Mouse (Mus musculus): ENCODE results near the gene Irf1. TPM values are rescaled to one million over a fixed set of nuclear protein-coding genes. Genes with fewer than 3 reads are reported as not detected.

The Irf1 gene
- polyA plus RNA-seq, 1 experiment from 2014 or later = 14.6 TPM

DNA sequence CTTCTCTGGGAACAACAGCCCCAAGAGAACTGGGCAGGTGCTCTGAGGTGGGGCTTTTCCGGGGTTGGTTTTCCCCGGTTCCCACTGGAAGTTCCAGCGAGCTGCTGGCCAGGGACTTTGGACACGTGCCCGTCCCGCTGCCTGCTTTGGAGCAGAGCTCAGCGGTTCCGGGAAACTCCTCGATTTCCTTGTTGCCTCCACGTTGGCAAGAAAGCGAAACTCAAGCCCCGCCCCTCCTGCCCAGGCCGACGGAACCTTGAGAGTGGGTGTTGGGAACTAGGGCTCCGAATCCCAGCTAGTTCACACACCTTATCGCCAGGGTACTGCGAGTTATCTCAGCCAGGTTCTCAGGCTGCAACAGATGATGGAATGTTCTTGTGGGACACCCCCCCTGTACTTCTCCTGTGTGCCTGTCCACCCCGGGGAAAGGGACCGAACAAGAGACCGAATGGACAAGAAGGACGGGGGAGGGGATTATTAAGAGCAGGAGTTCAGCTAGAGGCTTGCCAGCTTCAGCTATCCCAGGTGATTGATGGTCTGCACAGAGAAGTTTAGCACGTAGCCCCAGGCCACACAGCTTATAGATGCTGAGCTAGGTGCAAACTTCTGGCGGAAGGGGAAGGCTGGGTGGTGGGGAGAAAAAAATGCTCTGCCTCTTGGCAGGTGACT is 6.9 kb upstream of the Irf1 start:
- Histone ChIP-seq H3K4me2 (peak overlapping the region; percentile 66), H3K36me3 (no peaks in the 10 kb centered on the region), H3K9ac (0 out of 2 replicates have a peak overlapping the region, but pooled peaks have one; percentile 18), H3K9me3 (no peaks in the 10 kb centered on the region), H3K4me3 (peak overlapping the region; percentile 34), H3K4me1 (peaks cover 57% of the 10 kb centered on the region), H3K27ac (peak overlapping the region; percentile 91), H3K27me3 (no peaks in the 10 kb centered on the region)
- 3% methylated on average over 23 of the region's 23 CpGs for WGBS
- no peak for ATAC-seq (ENCODE audit: insufficient number of reproducible peaks, low FRiP score, low TSS enrichment, low read depth)

DNA sequence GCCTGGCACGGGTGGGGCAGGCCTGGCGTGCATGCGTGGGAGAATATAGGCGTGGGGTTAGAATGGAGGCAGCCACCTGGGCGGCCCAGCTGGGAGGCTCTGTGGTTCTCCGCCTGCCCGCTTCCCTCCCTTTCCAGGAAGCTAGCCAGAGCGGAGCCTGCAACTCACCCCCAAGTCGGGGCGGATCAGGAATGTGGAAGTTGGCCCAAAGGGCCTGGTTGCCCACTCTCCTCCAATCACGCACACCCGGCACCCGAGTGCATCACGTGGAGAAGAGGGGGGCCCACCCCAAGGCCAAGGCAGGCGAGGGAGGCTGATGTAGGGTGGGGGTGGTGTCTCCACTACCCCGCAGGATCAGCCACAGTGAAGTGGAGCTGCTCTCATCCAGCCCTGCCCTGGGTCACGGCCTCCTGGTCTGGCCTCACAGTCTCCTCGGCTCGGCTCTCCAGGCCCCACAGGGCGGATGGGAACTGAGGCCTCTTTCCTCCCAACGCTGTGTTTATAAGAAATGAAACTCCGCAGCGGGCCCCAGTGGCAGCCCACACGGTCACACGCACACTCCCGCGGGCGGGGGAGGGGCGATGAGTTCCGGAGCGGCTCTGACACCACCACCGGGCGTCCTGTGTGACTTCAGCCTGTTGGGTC is 6.2 kb upstream of the Irf1 start:
- H3K9ac ChIP-seq = 0 out of 2 replicates have a peak overlapping the region, but pooled peaks have one; percentile 18
- peak overlapping the region; percentile 91 for H3K27ac ChIP-seq
- no peaks in the 10 kb centered on the region for H3K36me3 ChIP-seq
- ATAC-seq (ENCODE audit: insufficient number of reproducible peaks, low FRiP score, low TSS enrichment, low read depth) = peak; percentile 85
- no peaks in the 10 kb centered on the region for H3K9me3 ChIP-seq
- H3K27me3 ChIP-seq = no peaks in the 10 kb centered on the region
- peak overlapping the region; percentile 34 for H3K4me3 ChIP-seq
- peaks cover 55% of the 10 kb centered on the region for H3K4me1 ChIP-seq
- H3K4me2 ChIP-seq = peak overlapping the region; percentile 66
- under 1% methylated on average over 31 of the region's 33 CpGs for WGBS

GRCm38 (mm10) chr11:53764581-53764980 is 5.2 kb upstream of the Irf1 start:
- peak overlapping the region; percentile 91 for H3K27ac ChIP-seq
- H3K4me1 ChIP-seq = peaks cover 53% of the 10 kb centered on the region
- no peaks in the 10 kb centered on the region for H3K9me3 ChIP-seq
- H3K36me3 ChIP-seq = no peaks in the 10 kb centered on the region
- no peak for ATAC-seq (ENCODE audit: insufficient number of reproducible peaks, low FRiP score, low TSS enrichment, low read depth)
- H3K9ac ChIP-seq = no peak overlapping the region
- 45% methylated on average over 5 of the region's 5 CpGs for WGBS
- H3K27me3 ChIP-seq = no peaks in the 10 kb centered on the region
- peak overlapping the region; percentile 66; the same call in 1 of the 2 replicates for H3K4me2 ChIP-seq
- H3K4me3 ChIP-seq = no peak overlapping the region

- H3K4me2 ChIP-seq = no peak overlapping the region
- WGBS = 62% methylated on average over 13 of the region's 13 CpGs
- H3K4me3 ChIP-seq = no peak overlapping the region
- no peaks in the 10 kb centered on the region for H3K27me3 ChIP-seq
- no peak overlapping the region for H3K27ac ChIP-seq
- no peaks in the 10 kb centered on the region for H3K9me3 ChIP-seq
- H3K36me3 ChIP-seq = 0 out of 2 replicates have a peak, but pooled peaks cover 1% of the 10 kb centered on the region
- H3K4me1 ChIP-seq = peaks cover 39% of the 10 kb centered on the region
- H3K9ac ChIP-seq = no peak overlapping the region
- ATAC-seq (ENCODE audit: insufficient number of reproducible peaks, low FRiP score, low TSS enrichment, low read depth) = no peak
These were observed 1.2 kb upstream of the Irf1 start for GRCm38 (mm10) chr11:53768422-53769184.

DNA sequence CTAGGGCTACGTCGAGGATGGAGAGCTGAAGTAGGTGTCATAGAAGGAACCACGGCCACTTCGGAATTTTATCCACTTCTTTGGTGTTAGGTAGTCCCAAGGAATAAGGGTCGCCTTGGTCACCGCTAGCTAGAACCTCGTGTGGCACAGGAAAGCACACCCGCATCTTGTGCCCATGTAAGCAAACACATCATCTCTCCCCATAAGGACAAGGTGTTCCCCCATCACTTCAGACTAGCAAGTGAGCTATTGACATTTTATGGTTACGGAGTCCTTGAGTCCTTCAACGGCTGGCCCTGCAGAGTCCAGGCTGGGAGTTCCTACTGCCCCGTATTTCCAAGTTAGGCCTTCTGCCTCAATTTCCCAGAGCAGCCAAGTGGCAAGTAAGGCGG is 633 bp upstream of the Irf1 start:
- Histone ChIP-seq H3K27ac (peak overlapping the region; percentile 57; the same call in 1 of the 2 replicates), H3K4me2 (peak overlapping the region; percentile 85), H3K36me3 (peaks cover 7% of the 10 kb centered on the region; the same call in 1 of the 2 replicates), H3K27me3 (no peaks in the 10 kb centered on the region), H3K4me1 (peaks cover 33% of the 10 kb centered on the region), H3K4me3 (peak overlapping the region; percentile 79), H3K9me3 (no peaks in the 10 kb centered on the region), H3K9ac (0 out of 2 replicates have a peak overlapping the region, but pooled peaks have one; percentile 17)
- WGBS = 55% methylated on average over 12 of the region's 12 CpGs
- ATAC-seq (ENCODE audit: insufficient number of reproducible peaks, low FRiP score, low TSS enrichment, low read depth) = no peak

DNA sequence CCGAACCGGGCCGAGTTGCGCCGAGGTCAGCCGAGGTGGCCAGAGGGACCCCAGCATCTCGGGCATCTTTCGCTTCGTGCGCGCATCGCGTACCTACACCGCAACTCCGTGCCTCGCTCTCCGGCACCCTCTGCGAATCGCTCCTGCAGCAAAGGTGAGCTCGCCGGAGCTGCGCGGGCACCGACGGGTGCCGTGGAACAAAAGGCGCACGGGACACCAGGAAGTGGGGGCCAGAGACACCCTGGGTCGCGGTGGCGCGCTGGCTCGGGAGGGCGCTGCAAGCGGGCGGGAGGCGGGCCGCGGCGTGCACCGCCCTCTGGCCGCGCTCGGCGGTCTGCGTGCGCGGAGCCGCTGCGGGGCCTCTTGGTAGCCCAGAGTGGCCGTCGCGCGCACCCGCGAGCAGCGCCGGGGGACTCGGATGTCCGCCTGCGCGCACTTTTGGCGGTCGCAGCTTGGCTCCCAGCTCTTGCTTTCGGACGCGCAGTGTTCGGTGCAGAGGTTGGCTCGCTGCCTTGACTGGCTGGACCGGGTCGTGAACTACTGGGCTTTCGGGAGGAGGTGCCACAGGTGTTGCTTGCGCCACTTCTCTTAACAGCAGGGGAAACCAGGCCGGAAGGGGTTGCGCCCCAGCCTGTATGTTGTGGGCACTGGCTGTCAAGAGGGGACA is 444 bp downstream of the Irf1 start:
- H3K27ac ChIP-seq = peak overlapping the region; percentile 82
- H3K4me1 ChIP-seq = peaks cover 26% of the 10 kb centered on the region
- peak overlapping the region; percentile 85 for H3K4me2 ChIP-seq
- H3K9me3 ChIP-seq = no peaks in the 10 kb centered on the region
- peak overlapping the region; percentile 63 for H3K9ac ChIP-seq
- H3K36me3 ChIP-seq = peaks cover 18% of the 10 kb centered on the region; the same call in 1 of the 2 replicates
- ATAC-seq (ENCODE audit: insufficient number of reproducible peaks, low FRiP score, low TSS enrichment, low read depth) = peak; percentile 66; the same call in 1 of the 2 replicates
- under 1% methylated on average over 74 of the region's 75 CpGs for WGBS
- peak overlapping the region; percentile 79 for H3K4me3 ChIP-seq
- H3K27me3 ChIP-seq = no peaks in the 10 kb centered on the region

- Histone ChIP-seq H3K36me3 (peaks cover 26% of the 10 kb centered on the region), H3K4me3 (peak overlapping the region; percentile 79), H3K9me3 (no peaks in the 10 kb centered on the region), H3K27ac (no peak overlapping the region), H3K27me3 (no peaks in the 10 kb centered on the region), H3K9ac (no peak overlapping the region), H3K4me2 (peak overlapping the region; percentile 85), H3K4me1 (peaks cover 26% of the 10 kb centered on the region)
- 78% methylated on average over 11 of the region's 11 CpGs for WGBS
- no peak for ATAC-seq (ENCODE audit: insufficient number of reproducible peaks, low FRiP score, low TSS enrichment, low read depth)
These were observed 1.4 kb downstream of the Irf1 start for GRCm38 (mm10) chr11:53771001-53771744.

DNA sequence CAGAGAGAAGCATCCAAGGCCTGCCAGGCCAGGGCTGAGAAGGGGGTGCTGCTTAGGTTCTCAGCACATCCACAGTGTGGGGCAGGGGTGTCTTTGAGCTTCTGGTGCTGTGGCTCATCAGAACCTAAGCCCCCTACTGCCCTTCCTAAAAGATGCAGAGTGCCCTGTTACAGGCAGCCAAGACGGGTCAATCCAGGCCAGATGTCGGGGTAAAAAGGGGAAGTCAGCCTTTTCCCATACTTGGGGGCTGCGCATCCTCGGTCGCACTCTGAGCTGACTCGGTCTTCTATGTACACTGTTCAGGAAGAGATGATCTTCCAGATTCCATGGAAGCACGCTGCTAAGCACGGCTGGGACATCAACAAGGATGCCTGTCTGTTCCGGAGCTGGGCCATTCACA is 2.7 kb downstream of the Irf1 start:
- H3K4me1 ChIP-seq = peaks cover 26% of the 10 kb centered on the region
- H3K4me3 ChIP-seq = no peak overlapping the region
- WGBS = 76% methylated on average over 9 of the region's 9 CpGs
- no peak overlapping the region for H3K4me2 ChIP-seq
- peaks cover 39% of the 10 kb centered on the region for H3K36me3 ChIP-seq
- no peak overlapping the region for H3K9ac ChIP-seq
- no peak overlapping the region for H3K27ac ChIP-seq
- no peak for ATAC-seq (ENCODE audit: insufficient number of reproducible peaks, low FRiP score, low TSS enrichment, low read depth)
- H3K27me3 ChIP-seq = no peaks in the 10 kb centered on the region
- no peaks in the 10 kb centered on the region for H3K9me3 ChIP-seq

DNA sequence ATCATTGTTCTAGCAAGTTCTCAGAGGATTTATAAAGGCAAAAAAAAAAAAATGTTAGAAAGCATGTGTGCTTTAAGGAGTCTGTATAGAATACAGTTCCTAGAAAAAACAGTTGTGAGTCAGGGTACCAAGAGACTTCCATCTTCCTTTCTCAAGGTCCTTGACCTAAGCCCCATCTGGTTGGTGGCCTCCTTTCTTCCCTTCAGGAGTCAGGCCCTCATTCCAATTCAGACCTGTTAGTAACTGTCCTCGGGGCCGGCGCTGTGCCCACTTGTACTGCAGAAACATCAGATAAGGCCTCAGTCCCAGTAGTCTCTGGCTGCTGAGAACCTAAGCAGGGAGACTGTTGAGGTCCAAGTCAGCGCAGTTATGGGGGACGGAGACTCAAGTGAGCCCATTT is 3.3 kb downstream of the Irf1 start, which contains the start of gene Gm17334:
Gene Gm17334 (minus strand): TSS at position 101 of the 400 bp plus-strand sequence.
- H3K9ac ChIP-seq = no peak within 1 kb of the TSS
- H3K27me3 ChIP-seq = no peaks in the 10 kb centered on the region
- H3K4me2 ChIP-seq = no peak within 1 kb of the TSS
- H3K9me3 ChIP-seq = no peaks in the 10 kb centered on the region
- no peak within 1 kb of the TSS for H3K27ac ChIP-seq
- H3K4me3 ChIP-seq = no peak within 1 kb of the TSS
- H3K4me1 ChIP-seq = peaks cover 26% of the 10 kb centered on the region
- H3K36me3 ChIP-seq = peaks cover 44% of the 10 kb centered on the region
- WGBS = 95% methylated on average over 5 of the region's 5 CpGs
- no peak for ATAC-seq (ENCODE audit: insufficient number of reproducible peaks, low FRiP score, low TSS enrichment, low read depth)

GRCm38 (mm10) chr11:53773641-53774360 is 4.0 kb downstream of the Irf1 start:
- Histone ChIP-seq H3K27ac (no peak overlapping the region), H3K9ac (no peak overlapping the region), H3K27me3 (no peaks in the 10 kb centered on the region), H3K9me3 (no peaks in the 10 kb centered on the region), H3K36me3 (peaks cover 50% of the 10 kb centered on the region), H3K4me3 (no peak overlapping the region), H3K4me2 (no peak overlapping the region), H3K4me1 (peaks cover 24% of the 10 kb centered on the region)
- 88% methylated on average over 16 of the region's 16 CpGs for WGBS
- no peak for ATAC-seq (ENCODE audit: insufficient number of reproducible peaks, low FRiP score, low TSS enrichment, low read depth)
